Mouse (Mus musculus): ENCODE results near the gene Ryk.

DNA sequence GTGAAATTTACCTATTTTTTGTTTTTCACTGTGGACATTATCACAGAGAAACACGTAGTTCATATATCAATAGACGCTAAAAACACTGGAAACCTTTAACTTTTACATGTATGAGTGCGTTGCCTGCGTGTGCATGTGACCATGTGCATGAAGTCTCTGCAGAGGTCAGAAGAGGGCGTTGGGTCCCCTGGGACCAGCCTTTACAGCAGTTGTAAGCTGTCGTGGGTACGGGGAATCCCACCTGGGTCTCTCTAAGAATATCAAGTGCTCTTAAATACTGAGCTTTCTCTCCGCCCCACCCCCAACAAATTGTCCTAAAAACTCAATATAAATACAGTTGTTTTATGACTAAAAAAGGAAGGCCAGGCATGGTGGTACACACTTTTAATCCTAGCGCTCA is 50.0 kb downstream of the Ryk start:
- TF ChIP-seq CTCF (conservative IDR thresholded peaks at IDR 0.05; ENCODE audit: low read length), result no peak
- no peak for TF ChIP-seq POU5F1 (IDR thresholded peaks at IDR 0.05; ENCODE audit: borderline replicate concordance, low read length)
- TF ChIP-seq NANOG (IDR thresholded peaks at IDR 0.05; ENCODE audit: borderline replicate concordance, low read length), result no peak
